Mouse (Mus musculus) bone marrow macrophage, adult 2 months (primary cell): Measurements from ENCODE around the gene Olfr1204. TPM values are rescaled to one million over a fixed set of nuclear protein-coding genes. Genes with fewer than 3 reads are reported as not detected.

Experiments used
- H3K27ac ChIP-seq: 2 replicates; pipeline ENCODE4 v1.5.1; 2012; ENCODE audit warnings: low read depth, low read length; ENCODE audit not compliant: insufficient read depth
- H3K4me1 ChIP-seq: 2 replicates; pipeline ENCODE4 v1.6.1; 2012; ENCODE audit warnings: low read length; ENCODE audit not compliant: control insufficient read depth, insufficient read depth
- H3K4me3 ChIP-seq: 2 replicates; pipeline ENCODE4 v1.5.1; 2012; ENCODE audit warnings: mild to moderate bottlenecking, low read length, moderate library complexity; ENCODE audit not compliant: insufficient read depth
- CTCF ChIP-seq: IDR thresholded peaks from 2 replicates; pipeline ENCODE4 v1.5.1; 2012; ENCODE audit warnings: low read depth, mild to moderate bottlenecking, low read length, moderate library complexity
- POLR2A ChIP-seq: IDR thresholded peaks from 2 replicates; pipeline ENCODE4 v1.6.1; 2012; ENCODE audit warnings: mild to moderate bottlenecking, low read depth, low read length, borderline replicate concordance
- polyA plus RNA-seq: library from polyadenylated mRNA; stranded (reverse); fragments of >200 nt; gene quantifications from 2 replicates; pipeline ENCODE4 v1.2.4, GENCODE M21; 2012; ENCODE audit not compliant: missing spikeins, insufficient read depth, insufficient read length

Olfr1204 gene
- not detected in 2 replicates for polyA plus RNA-seq

- no peak within 1 kb of the TSS for H3K4me3 ChIP-seq
- TF ChIP-seq POLR2A: no peak
- no peak for TF ChIP-seq CTCF
- no peaks in the 10 kb centered on the region for H3K4me1 ChIP-seq
- H3K27ac ChIP-seq: no peak within 1 kb of the TSS
Observed at GRCm38 (mm10) chr2:88848992-88849391, at the start of gene Olfr1204. Gene Olfr1204 (plus strand): TSS chr2:88849292.

- Histone ChIP-seq H3K4me3 (no peak within 1 kb of the TSS), H3K27ac (no peak within 1 kb of the TSS), H3K4me1 (no peaks in the 10 kb centered on the region)
- TF ChIP-seq POLR2A (no peak), CTCF (no peak)
Observed at GRCm38 (mm10) chr2:88814196-88814595, 34.9 kb upstream of the Olfr1204 start, which contains the start of gene Olfr1202. Gene Olfr1202 (plus strand): TSS chr2:88814496.

GRCm38 (mm10) chr2:88829437-88829836 is 19.7 kb upstream of the Olfr1204 start, which contains the start of gene Olfr1205:
Gene Olfr1205 (plus strand): TSS chr2:88829737.
- no peaks in the 10 kb centered on the region for H3K4me1 ChIP-seq
- H3K4me3 ChIP-seq: no peak within 1 kb of the TSS
- no peak for TF ChIP-seq CTCF
- no peak for TF ChIP-seq POLR2A
- no peak within 1 kb of the TSS for H3K27ac ChIP-seq

DNA sequence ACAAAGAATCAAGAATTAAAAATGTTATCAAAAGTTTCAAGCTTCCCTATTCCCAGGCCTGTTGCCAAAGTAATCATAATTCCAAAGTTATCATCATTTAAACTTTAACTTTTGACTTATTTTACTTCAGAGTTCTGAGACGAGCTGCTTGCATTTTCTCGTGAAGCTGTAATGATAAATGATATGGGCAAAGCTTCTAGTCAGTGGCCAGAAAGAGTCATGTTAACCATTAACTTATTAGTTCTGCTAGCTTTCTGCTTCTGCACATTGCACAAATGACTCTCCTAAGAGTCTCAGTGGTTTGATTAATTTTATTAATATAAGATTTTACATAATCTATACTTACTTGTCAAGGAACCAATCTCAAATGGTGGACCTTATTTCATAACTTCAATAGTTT is 10.6 kb upstream of the Olfr1204 start:
- H3K4me1 ChIP-seq: no peaks in the 10 kb centered on the region
- TF ChIP-seq CTCF (no peak), POLR2A (no peak)

GRCm38 (mm10) chr2:88862931-88863330 is 13.8 kb downstream of the Olfr1204 start, which contains the start of gene Olfr1206:
Gene Olfr1206 (plus strand): TSS chr2:88863231.
- no peak within 1 kb of the TSS for H3K27ac ChIP-seq
- H3K4me3 ChIP-seq: no peak within 1 kb of the TSS
- TF ChIP-seq CTCF (no peak), POLR2A (no peak)
- no peaks in the 10 kb centered on the region for H3K4me1 ChIP-seq

More for the DNA sequence above, 10.6 kb upstream of the Olfr1204 start:
- Histone ChIP-seq H3K27ac (no peak overlapping the region), H3K4me3 (no peak overlapping the region)

DNA sequence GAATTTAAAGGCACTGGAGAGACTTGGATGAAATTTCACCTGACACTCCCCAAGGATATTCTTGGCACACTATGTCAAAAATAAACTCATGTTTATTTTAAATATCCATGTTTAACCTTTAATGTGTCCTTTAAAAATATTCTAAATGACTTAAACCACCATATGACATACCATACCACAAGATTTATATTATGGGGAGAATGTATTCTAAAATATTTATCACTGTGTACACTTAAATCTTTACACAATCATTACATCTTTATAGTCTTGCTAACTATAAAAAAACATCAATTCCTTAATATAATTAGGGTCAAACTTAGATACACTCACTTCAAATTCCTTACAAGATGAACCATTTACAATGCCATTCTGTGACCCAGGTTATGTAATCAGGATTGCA is 53.1 kb downstream of the Olfr1204 start, which contains the start of gene Olfr1208:
TSS of gene Olfr1208 (minus strand) at position 101 of the 400 bp plus-strand sequence.
- no peak for TF ChIP-seq CTCF
- no peak within 1 kb of the TSS for H3K27ac ChIP-seq
- no peak within 1 kb of the TSS for H3K4me3 ChIP-seq
- no peaks in the 10 kb centered on the region for H3K4me1 ChIP-seq

Other genes starting within 250 kb of the Olfr1204 start
- 0.12 TPM in 1 of 2 replicates, not detected in the other for gene Olfr1191-ps1, start 208.8 kb upstream of the Olfr1204 start, polyA plus RNA-seq
- 0.12 TPM in 1 of 2 replicates, not detected in the other for gene Olfr1192-ps1, start 200.8 kb upstream of the Olfr1204 start, polyA plus RNA-seq
- 0.45 TPM in 1 of 2 replicates, not detected in the other for gene Olfr1193, start 173.7 kb upstream of the Olfr1204 start, polyA plus RNA-seq
- gene Olfr1195, start 160.1 kb upstream of the Olfr1204 start, polyA plus RNA-seq: not detected in 2 replicates
- not detected in 2 replicates for gene Olfr1196, start 144.7 kb upstream of the Olfr1204 start, polyA plus RNA-seq
- gene Olfr1197, start 116.9 kb upstream of the Olfr1204 start, polyA plus RNA-seq: not detected in 2 replicates
- not detected in 2 replicates for gene Olfr1198, start 97.9 kb upstream of the Olfr1204 start, polyA plus RNA-seq
- gene Olfr1199, start 88.8 kb upstream of the Olfr1204 start, polyA plus RNA-seq: not detected in 2 replicates
- gene Olfr1200, start 78.8 kb upstream of the Olfr1204 start, polyA plus RNA-seq: not detected in 2 replicates
- not detected in 2 replicates for gene Olfr1201, start 56.3 kb upstream of the Olfr1204 start, polyA plus RNA-seq
- not detected in 2 replicates for gene Olfr1202, start 34.8 kb upstream of the Olfr1204 start, polyA plus RNA-seq
- gene Olfr1205, start 19.6 kb upstream of the Olfr1204 start, polyA plus RNA-seq: not detected in 2 replicates
- not detected in 2 replicates for gene Olfr1206, start 13.9 kb downstream of the Olfr1204 start, polyA plus RNA-seq
- not detected in 2 replicates for gene Olfr1208, start 53.0 kb downstream of the Olfr1204 start, polyA plus RNA-seq
- gene Olfr1209, start 65.9 kb downstream of the Olfr1204 start, polyA plus RNA-seq: not detected in 2 replicates
- gene Olfr1211, start 88.8 kb downstream of the Olfr1204 start, polyA plus RNA-seq: not detected in 2 replicates
- not detected in 2 replicates for gene Olfr1212, start 104.7 kb downstream of the Olfr1204 start, polyA plus RNA-seq
- gene Gm13762, start 131.0 kb downstream of the Olfr1204 start, polyA plus RNA-seq: not detected in 2 replicates
- not detected in 2 replicates for gene Olfr1214, start 143.4 kb downstream of the Olfr1204 start, polyA plus RNA-seq
- not detected in 2 replicates for gene Olfr1215, start 157.7 kb downstream of the Olfr1204 start, polyA plus RNA-seq
- gene Olfr1216, start 169.0 kb downstream of the Olfr1204 start, polyA plus RNA-seq: not detected in 2 replicates
- not detected in 2 replicates for gene Olfr1217, start 182.8 kb downstream of the Olfr1204 start, polyA plus RNA-seq
- gene Olfr1218, start 211.9 kb downstream of the Olfr1204 start, polyA plus RNA-seq: not detected in 2 replicates
- gene Olfr1219, start 234.2 kb downstream of the Olfr1204 start, polyA plus RNA-seq: 0.37 TPM in 1 of 2 replicates, not detected in the other